Comparison of ENCODE assay signal across 7 mouse cellular contexts in genomic region chr2:128339643-128340487, GRCm38 (mm10).
DNase-seq lines count a peak whose midpoint lies in the region.

No protein-coding gene starts in this region.

- H3K4me3 ChIP-seq in heart, embryonic 10.5 days: no peak overlapping the region

- peaks cover 59% of the 10 kb centered on the region for H3K4me1 ChIP-seq in heart, embryonic 10.5 days

- DNase-seq in 3134 (ENCODE audit: extremely low read depth, insufficient read length, low spot score): peak; percentile 59
- peak; percentile 73 for DNase-seq in 416B (ENCODE audit: low read depth)
- DNase-seq in heart, embryonic 10.5 days (ENCODE audit: low spot score): no peak
- peak; percentile 21 to 51 for DNase-seq in kidney, postnatal 25 days
- DNase-seq in ovary, adult 18-20 months (ENCODE audit: low spot score): no peak
- DNase-seq in urinary bladder, postnatal 25 days (ENCODE audit: low spot score): no peak
- no peak for DNase-seq in urinary bladder, postnatal 10 days (ENCODE audit: low spot score)

- no peaks in the 10 kb centered on the region for H3K9me3 ChIP-seq in heart, embryonic 10.5 days

- no peaks in the 10 kb centered on the region for H3K27me3 ChIP-seq in heart, embryonic 10.5 days (ENCODE audit: insufficient read depth, poor library complexity, severe bottlenecking)

- H3K36me3 ChIP-seq in heart, embryonic 10.5 days: no peaks in the 10 kb centered on the region

- 44% methylated on average over 19 of the region's 19 CpGs for WGBS in heart, embryonic 10.5 days

- peak overlapping the region; percentile 67 for H3K27ac ChIP-seq in heart, embryonic 10.5 days

Comparison
In these comparisons a context has a peak if more than half of its experiments do, and no peak if none do; other contexts are left out.
1. DNase-seq: peak in 3134 (single experiment), 416B (single experiment) and kidney, postnatal 25 days (2 of 2); none in heart, embryonic 10.5 days (single experiment), ovary, adult 18-20 months (single experiment), urinary bladder, postnatal 25 days (single experiment) and urinary bladder, postnatal 10 days (single experiment).